ENCODE assay signal across 29 mouse cellular contexts in the genomic region with DNA sequence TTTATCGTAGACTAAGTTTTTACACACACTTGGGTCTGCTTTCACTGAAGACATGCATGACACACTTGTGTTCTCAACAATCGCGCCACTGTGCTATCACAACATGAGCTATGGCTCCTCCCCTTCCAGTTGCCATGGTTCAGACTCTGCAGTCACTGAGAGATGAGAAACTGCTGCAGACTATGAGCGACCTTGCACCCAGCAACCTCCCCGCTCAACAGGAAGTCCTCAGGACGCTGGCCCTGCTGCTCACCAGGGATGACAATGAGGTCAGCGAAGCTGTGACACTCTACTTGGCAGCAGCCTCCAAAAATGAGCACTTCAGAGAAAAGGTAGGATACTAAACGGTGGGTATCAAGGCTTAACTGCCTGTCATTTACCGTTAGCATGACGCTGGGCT. TPM values are rescaled to one million over a fixed set of nuclear protein-coding genes. Genes with fewer than 3 reads are reported as not detected.
DNase-seq lines count a peak whose midpoint lies in the region; ATAC-seq lines count a peak whose summit lies in the region.
"Had no signal": no experiment of that assay in that cellular context is flagged by ENCODE, and none has a peak within 500 bp of the region (broad histone marks: within the 10 kb centered on the region; RNA-seq: fewer than 3 reads in every experiment).

No protein-coding gene starts in this region.

- no peak for ATAC-seq in heart, embryonic 12.5 days (ENCODE audit: insufficient number of reproducible peaks, low FRiP score)
- no peak for ATAC-seq in midbrain, embryonic 11.5 days (ENCODE audit: low FRiP score)
- no peak for ATAC-seq in midbrain, embryonic 14.5 days (ENCODE audit: low FRiP score, low TSS enrichment)
- ATAC-seq: forebrain, embryonic 15.5 days; hindbrain, embryonic 16.5 days; intestine, embryonic 15.5 days; midbrain, embryonic 15.5 days had no signal

- WGBS in heart, embryonic 12.5 days: 67% methylated on average over 10 of the region's 10 CpGs
- 89% methylated on average over 10 of the region's 10 CpGs for WGBS in midbrain, embryonic 11.5 days
- 80% methylated on average over 10 of the region's 10 CpGs for WGBS in midbrain, embryonic 14.5 days

- DNase-seq in heart, adult 11 months: peak; percentile 87
- peak; percentile 19 for DNase-seq in midbrain, embryonic 11.5 days (ENCODE audit: low spot score, missing footprints)
- DNase-seq in midbrain, embryonic 14.5 days: no peak
- peak; percentile 80 for DNase-seq in adrenal gland, postnatal 14 days
- DNase-seq in liver: no peak
- DNase-seq in ovary, postnatal 14 days (ENCODE audit: low spot score): no peak
- DNase-seq: cerebellum, adult 9-11 months; heart, postnatal 10 days; layer of hippocampus, adult 9-11 months; lung, embryonic 14.5 days; thymus, postnatal 14 days had no signal

- H3K9me3 ChIP-seq in heart, embryonic 12.5 days (replicated peaks): no peaks in the 10 kb centered on the region
- no peaks in the 10 kb centered on the region for H3K9me3 ChIP-seq in midbrain, embryonic 11.5 days (ENCODE audit: control insufficient read depth, low read length)
- H3K9me3 ChIP-seq in midbrain, embryonic 14.5 days (ENCODE audit: control insufficient read depth, low read length): no peaks in the 10 kb centered on the region
- H3K9me3 ChIP-seq: embryonic facial prominence, embryonic 10.5 days; forebrain, embryonic 15.5 days; intestine, embryonic 15.5 days; midbrain, embryonic 15.5 days had no signal

- H3K9ac ChIP-seq in heart, embryonic 12.5 days: no peak overlapping the region
- no peak overlapping the region for H3K9ac ChIP-seq in midbrain, embryonic 11.5 days (ENCODE audit: low read length)
- no peak overlapping the region for H3K9ac ChIP-seq in midbrain, embryonic 14.5 days (replicated peaks; ENCODE audit: low read length)
- H3K9ac ChIP-seq: forebrain, embryonic 15.5 days; intestine, embryonic 15.5 days; liver, embryonic 14.5 days; lung, embryonic 14.5 days; midbrain, embryonic 15.5 days had no signal

- H3K4me2 ChIP-seq in heart, embryonic 12.5 days: no peak overlapping the region
- H3K4me2 ChIP-seq in midbrain, embryonic 11.5 days: no peak overlapping the region
- H3K4me2 ChIP-seq in midbrain, embryonic 14.5 days (ENCODE audit: low read length): no peak overlapping the region
- H3K4me2 ChIP-seq: forebrain, embryonic 15.5 days; heart, embryonic 11.5 days; intestine, embryonic 15.5 days; lung, embryonic 14.5 days; midbrain, embryonic 15.5 days had no signal

- peaks cover 45% of the 10 kb centered on the region for H3K36me3 ChIP-seq in heart, embryonic 12.5 days
- no peaks in the 10 kb centered on the region for H3K36me3 ChIP-seq in midbrain, embryonic 11.5 days (ENCODE audit: control insufficient read depth, insufficient read depth, low read length)
- H3K36me3 ChIP-seq in midbrain, embryonic 14.5 days (ENCODE audit: control insufficient read depth, insufficient read depth, low read length): peaks cover 46% of the 10 kb centered on the region
- H3K36me3 ChIP-seq: embryonic facial prominence, embryonic 10.5 days; intestine, embryonic 15.5 days had no signal

- no peak overlapping the region for H3K27ac ChIP-seq in heart, embryonic 12.5 days (ENCODE audit: poor library complexity, severe bottlenecking)
- no peak overlapping the region for H3K27ac ChIP-seq in midbrain, embryonic 11.5 days (ENCODE audit: low read depth, low read length)
- H3K27ac ChIP-seq in midbrain, embryonic 14.5 days (replicated peaks; ENCODE audit: low read depth, low read length): no peak overlapping the region
- H3K27ac ChIP-seq: embryonic facial prominence, embryonic 10.5 days; forebrain, embryonic 15.5 days; hindbrain, embryonic 10.5 days; intestine, embryonic 15.5 days; liver, embryonic 14.5 days; midbrain, embryonic 15.5 days had no signal

- H3K4me1 ChIP-seq in heart, embryonic 12.5 days (replicated peaks): 0 out of 2 replicates have a peak, but pooled peaks cover 3% of the 10 kb centered on the region
- no peaks in the 10 kb centered on the region for H3K4me1 ChIP-seq in midbrain, embryonic 11.5 days (ENCODE audit: control insufficient read depth, insufficient read depth, low read length)
- H3K4me1 ChIP-seq in midbrain, embryonic 14.5 days (ENCODE audit: control insufficient read depth, insufficient read depth, low read length): no peaks in the 10 kb centered on the region
- H3K4me1 ChIP-seq: intestine, embryonic 15.5 days; midbrain, embryonic 15.5 days had no signal

- no peaks in the 10 kb centered on the region for H3K27me3 ChIP-seq in heart, embryonic 12.5 days (replicated peaks)
- no peaks in the 10 kb centered on the region for H3K27me3 ChIP-seq in midbrain, embryonic 11.5 days (ENCODE audit: control insufficient read depth, insufficient read depth, low read length)
- no peaks in the 10 kb centered on the region for H3K27me3 ChIP-seq in midbrain, embryonic 14.5 days (ENCODE audit: control insufficient read depth, insufficient read depth, low read length)
- H3K27me3 ChIP-seq: forebrain, embryonic 15.5 days; intestine, embryonic 15.5 days; megakaryocyte, embryonic 14.5 days; midbrain, embryonic 15.5 days had no signal

- no peak overlapping the region for H3K4me3 ChIP-seq in heart, embryonic 12.5 days
- H3K4me3 ChIP-seq in midbrain, embryonic 11.5 days (ENCODE audit: low read depth, low read length): no peak overlapping the region
- H3K4me3 ChIP-seq in midbrain, embryonic 14.5 days (replicated peaks; ENCODE audit: low read depth, low read length): no peak overlapping the region
- H3K4me3 ChIP-seq: embryonic facial prominence, embryonic 10.5 days; forebrain, embryonic 15.5 days; hindbrain, embryonic 10.5 days; intestine, embryonic 15.5 days; megakaryocyte, embryonic 14.5 days; midbrain, embryonic 15.5 days; myocyte had no signal

RNA-seq across cellular contexts. Expression of a gene that starts 19.5 kb away (rescaled TPM):
- not detected in 2 replicates for polyA plus RNA-seq in heart, embryonic 12.5 days (2016; fragmentation: Nextera tagmentation; extraction: Ambion mirVana)
- polyA plus RNA-seq in midbrain, embryonic 11.5 days (2014; fragmentation: Nextera tagmentation; extraction: Ambion mirVana): 0.26 TPM in 1 of 2 replicates, not detected in the other
- not detected in 2 replicates for polyA plus RNA-seq in midbrain, embryonic 14.5 days (2014; fragmentation: Nextera tagmentation; extraction: Ambion mirVana)
- total RNA-seq in adrenal gland, postnatal 14 days (2021): not detected in 2 replicates
- total RNA-seq: common myeloid progenitor, adult 5-6 weeks; gastrocnemius, adult 8-10 months; heart, postnatal 10 days; left cerebral cortex, adult 18-20 months; left cerebral cortex, postnatal 25 days had no signal
- polyA plus RNA-seq: forebrain, embryonic 15.5 days; gonadal fat pad, adult 2 months; heart, embryonic 11.5 days; hindbrain, embryonic 10.5 days; hindbrain, embryonic 16.5 days; intestine, embryonic 15.5 days; limb, embryonic 14.5 days; liver, embryonic 14.5 days; lung, embryonic 14.5 days; neural tube, embryonic 14.5 days had no signal

RNA-seq across cellular contexts. Expression of a gene that starts 40.2 kb away (rescaled TPM):
- 111 and 114 TPM in 2 replicates for polyA plus RNA-seq in heart, embryonic 12.5 days (2016; fragmentation: Nextera tagmentation; extraction: Ambion mirVana)
- 145 and 152 TPM in 2 replicates for polyA plus RNA-seq in midbrain, embryonic 11.5 days (2014; fragmentation: Nextera tagmentation; extraction: Ambion mirVana)
- 16.0 and 24.1 TPM in 2 replicates for polyA plus RNA-seq in midbrain, embryonic 14.5 days (2014; fragmentation: Nextera tagmentation; extraction: Ambion mirVana)
- total RNA-seq in adrenal gland, postnatal 14 days (2021): 19.3 and 21.8 TPM in 2 replicates

Comparison
In these comparisons a context has a peak if more than half of its experiments do, and no peak if none do; other contexts are left out.
1. DNase-seq: peak in heart, adult 11 months (single experiment), midbrain, embryonic 11.5 days (single experiment) and adrenal gland, postnatal 14 days (single experiment); none in midbrain, embryonic 14.5 days (single experiment), liver (single experiment) and ovary, postnatal 14 days (single experiment).